Mouse (Mus musculus) skeletal muscle tissue, adult 2 months (tissue): ENCODE measurements around the gene Maz.

ENCODE experiments used
- DNase-seq: peaks from one replicate; pipeline ENCODE4 v3.0.0-alpha.2; 2012; ENCODE audit warnings: low read depth, low spot score

Maz gene

GRCm38 (mm10) chr7:127008239-127009019, 18.4 kb downstream of the Maz start:
- DNase-seq = peak; percentile 77

- no peak for DNase-seq
Observed at GRCm38 (mm10) chr7:127007313-127008024, 19.4 kb downstream of the Maz start.

- no peak for DNase-seq
Observed at GRCm38 (mm10) chr7:127004122-127004875, 22.5 kb downstream of the Maz start.

GRCm38 (mm10) chr7:127003620-127004019, 23.2 kb downstream of the Maz start:
- DNase-seq = no peak

GRCm38 (mm10) chr7:126999568-126999967, 27.3 kb downstream of the Maz start:
- DNase-seq = no peak

- DNase-seq = no peak
Observed at GRCm38 (mm10) chr7:126996449-126996848, 30.4 kb downstream of the Maz start.

- DNase-seq = no peak
Observed at GRCm38 (mm10) chr7:126988816-126989215, 38.0 kb downstream of the Maz start.

- peak; percentile 63 for DNase-seq
Observed at GRCm38 (mm10) chr7:126986319-126986718, 40.5 kb downstream of the Maz start.

GRCm38 (mm10) chr7:126984667-126985444, 42.0 kb downstream of the Maz start:
- DNase-seq = no peak

- DNase-seq = peak; percentile 59
Observed at GRCm38 (mm10) chr7:126983113-126983512, 43.7 kb downstream of the Maz start.

- no peak for DNase-seq
Observed at GRCm38 (mm10) chr7:126982054-126982453, 44.8 kb downstream of the Maz start.

- DNase-seq = peak; percentile 61
Observed at GRCm38 (mm10) chr7:126981601-126982000, 45.2 kb downstream of the Maz start.

- DNase-seq = no peak
Observed at GRCm38 (mm10) chr7:126978841-126979240, 48.0 kb downstream of the Maz start.

GRCm38 (mm10) chr7:126976878-126977459, 49.9 kb downstream of the Maz start:
- no peak for DNase-seq

- peak; percentile 93 for DNase-seq
Observed at GRCm38 (mm10) chr7:126975950-126976866, 50.6 kb downstream of the Maz start, which contains the start of gene Cdiptos. TSS of gene Cdiptos (minus strand) at chr7:126976098.

- no peak for DNase-seq
Observed at GRCm38 (mm10) chr7:126975893-126975949, 51.1 kb downstream of the Maz start, which contains the start of gene Cdipt. TSS of gene Cdipt (plus strand) at chr7:126975914.

GRCm38 (mm10) chr7:126975493-126975892, 51.3 kb downstream of the Maz start:
- DNase-seq = peak; percentile 43
